Mouse (Mus musculus) embryonic facial prominence, embryonic 11.5 days (tissue): Measurements from ENCODE around the gene Vmn2r14. TPM values are rescaled to one million over a fixed set of nuclear protein-coding genes. Genes with fewer than 3 reads are reported as not detected.
"Not testable (repeated sequence)": the region's sequence is repeated elsewhere in the genome, so short reads cannot be mapped to it uniquely, and the experiment has no call there.

ENCODE experiments used
- ATAC-seq: fragments of 200-750 bp; cut with Nextera tagmentation; replicated peaks from 2 replicates; pipeline ENCODE4 v1.8.0; 2017; ENCODE audit warnings: low read depth; ENCODE audit not compliant: insufficient number of reproducible peaks, low FRiP score, low TSS enrichment
- DNase-seq: peaks from one replicate; pipeline ENCODE4 v3.0.0-alpha.2; 2015; ENCODE audit warnings: low spot score
- H3K27ac ChIP-seq: fragments of 300-500 bp; sonication (generic); replicated peaks from 2 replicates; pipeline ENCODE4 v1.5.1; 2014; ENCODE audit warnings: mild to moderate bottlenecking, low read depth, low read length, control low read depth
- H3K27me3 ChIP-seq: fragments of 300-500 bp; sonication (generic); 2 replicates; pipeline ENCODE4 v1.6.1; 2014; ENCODE audit warnings: mild to moderate bottlenecking, low read length, moderate library complexity, mixed read lengths; ENCODE audit not compliant: control insufficient read depth, insufficient read depth
- H3K36me3 ChIP-seq: fragments of 300-500 bp; sonication (generic); replicated peaks from 2 replicates; pipeline ENCODE4 v1.6.1; 2014; ENCODE audit warnings: low read depth, mild to moderate bottlenecking, low read length, moderate library complexity, mixed read lengths; ENCODE audit not compliant: control insufficient read depth, insufficient read depth
- H3K4me1 ChIP-seq: fragments of 300-500 bp; sonication (generic); 2 replicates; pipeline ENCODE4 v1.6.1; 2014; ENCODE audit warnings: low read length, mixed read lengths; ENCODE audit not compliant: control insufficient read depth, insufficient read depth
- H3K4me2 ChIP-seq: fragments of 300-500 bp; sonication (generic); 2 replicates; pipeline ENCODE4 v1.6.1; 2014; ENCODE audit warnings: low read depth, mild to moderate bottlenecking, control low read depth, low read length, moderate library complexity
- H3K4me3 ChIP-seq: fragments of 300-500 bp; sonication (generic); 2 replicates; pipeline ENCODE4 v1.5.1; 2014; ENCODE audit warnings: low read depth, low read length, control low read depth
- H3K9ac ChIP-seq: fragments of 300-500 bp; sonication (generic); replicated peaks from 2 replicates; pipeline ENCODE4 v1.6.1; 2014; ENCODE audit warnings: mild to moderate bottlenecking, control low read depth, low read length
- H3K9me3 ChIP-seq: fragments of 300-500 bp; sonication (generic); replicated peaks from 2 replicates; pipeline ENCODE4 v1.6.1; 2016; ENCODE audit warnings: mild to moderate bottlenecking, low read length, inconsistent platforms, mixed read lengths; ENCODE audit not compliant: control insufficient read depth
- WGBS: fragments of 180-500 bp; shearing (Covaris S2); extraction: QIAGEN DNeasy Blood & Tissue Kit; methylation state at CpG from one replicate; pipeline ENCODE4 v1.1.7; 2014; 5-methylcytosine and 5-hydroxymethylcytosine counted together
- polyA plus RNA-seq: library from polyadenylated mRNA; unstranded; fragments of >200 nt; fragmentation: Nextera tagmentation; extraction: Ambion mirVana; gene quantifications from 2 replicates; pipeline ENCODE4 v1.2.1, GENCODE M21; 2014

The Vmn2r14 gene
- polyA plus RNA-seq: not detected in 2 replicates

- Histone ChIP-seq H3K27me3 (no peaks in the 10 kb centered on the region), H3K4me2 (no peak within 1 kb of the TSS), H3K4me3 (no peak within 1 kb of the TSS), H3K4me1 (no peaks in the 10 kb centered on the region), H3K36me3 (no peaks in the 10 kb centered on the region), H3K9me3 (no peaks in the 10 kb centered on the region), H3K27ac (no peak within 1 kb of the TSS), H3K9ac (no peak within 1 kb of the TSS)
- 73% methylated on average over 3 of the region's 3 CpGs for WGBS
- DNase-seq: no peak
- no peak for ATAC-seq
Measured at GRCm38 (mm10) chr5:109224608-109225007, at the start of gene Vmn2r14. Gene Vmn2r14, minus strand, starts transcription at chr5:109224708.

GRCm38 (mm10) chr5:109192099-109192498 lies 32.4 kb downstream of the Vmn2r14 start, which contains the start of gene Vmn2r13:
Gene Vmn2r13, minus strand, starts transcription at chr5:109192199.
- WGBS: 63% methylated on average over 2 of the region's 2 CpGs
- H3K9ac ChIP-seq, H3K27me3 ChIP-seq, H3K9me3 ChIP-seq, H3K27ac ChIP-seq, H3K4me1 ChIP-seq, DNase-seq, ATAC-seq, H3K4me2 ChIP-seq, H3K36me3 ChIP-seq, H3K4me3 ChIP-seq: not testable (repeated sequence)

GRCm38 (mm10) chr5:109166851-109167250 lies 57.7 kb downstream of the Vmn2r14 start:
- H3K4me3 ChIP-seq, H3K9ac ChIP-seq, H3K4me1 ChIP-seq, H3K9me3 ChIP-seq, H3K4me2 ChIP-seq, H3K27ac ChIP-seq, H3K27me3 ChIP-seq, DNase-seq, H3K36me3 ChIP-seq, ATAC-seq: not testable (repeated sequence)
- WGBS: 89% methylated on average over 4 of the region's 4 CpGs

Other genes starting within 250 kb of the Vmn2r14 start
- not detected in 2 replicates for gene Vmn2r10, start 218.2 kb downstream of the Vmn2r14 start, polyA plus RNA-seq
- gene Vmn2r11, start 165.1 kb downstream of the Vmn2r14 start, polyA plus RNA-seq: not detected in 2 replicates
- not detected in 2 replicates for gene Vmn2r12, start 126.8 kb downstream of the Vmn2r14 start, polyA plus RNA-seq
- gene Vmn2r13, start 32.5 kb downstream of the Vmn2r14 start, polyA plus RNA-seq: not detected in 2 replicates
- gene Vmn2r15, start 72.9 kb upstream of the Vmn2r14 start, polyA plus RNA-seq: not detected in 2 replicates
- not detected in 2 replicates for gene Vmn2r16, start 105.5 kb upstream of the Vmn2r14 start, polyA plus RNA-seq
- gene Vmn2r17, start 195.0 kb upstream of the Vmn2r14 start, polyA plus RNA-seq: not detected in 2 replicates